Mouse (Mus musculus) frontal cortex, postnatal 36 days (tissue): ENCODE measurements around the gene Lrrc61.

Experiments
- DNase-seq, 2 experiments: peaks; one replicate each; pipeline ENCODE4 v3.0.0; 2022; ENCODE audit warnings: low spot score in 2 of 2

Lrrc61 gene

GRCm38 (mm10) chr6:48593158-48594042 is 38.8 kb downstream of the Lrrc61 start, which contains the start of the genes Repin1 and Gm44965:
Gene Repin1, plus strand, starts transcription at chr6:48593883.
Gene Gm44965, plus strand, starts transcription at chr6:48593941.
- peak; percentile 92 to 93 for DNase-seq

GRCm38 (mm10) chr6:48594043-48594738 is 39.6 kb downstream of the Lrrc61 start:
- peak in 1 of 2 experiments; percentile 67 for DNase-seq

- DNase-seq, result peak in 1 of 2 experiments; percentile 35
Observed at GRCm38 (mm10) chr6:48595278-48595677, 40.7 kb downstream of the Lrrc61 start.

- no peak for DNase-seq
Observed at GRCm38 (mm10) chr6:48596545-48597232, 42.1 kb downstream of the Lrrc61 start.

GRCm38 (mm10) chr6:48597233-48597625 is 42.6 kb downstream of the Lrrc61 start:
- no peak for DNase-seq

GRCm38 (mm10) chr6:48600594-48600993 is 46.0 kb downstream of the Lrrc61 start:
- no peak for DNase-seq

GRCm38 (mm10) chr6:48601271-48602079 is 46.9 kb downstream of the Lrrc61 start, which contains the start of gene Zfp775:
Gene Zfp775, plus strand, starts transcription at chr6:48602063.
- DNase-seq, result peak; percentile 94 to 95

GRCm38 (mm10) chr6:48602080-48602741 is 47.6 kb downstream of the Lrrc61 start:
- DNase-seq, result peak; percentile 51 to 56

GRCm38 (mm10) chr6:48608124-48608523 is 53.5 kb downstream of the Lrrc61 start:
- no peak for DNase-seq

GRCm38 (mm10) chr6:48609512-48609911 is 54.9 kb downstream of the Lrrc61 start:
- DNase-seq, result no peak

GRCm38 (mm10) chr6:48610657-48611056 is 56.1 kb downstream of the Lrrc61 start:
- DNase-seq, result no peak

- DNase-seq, result no peak
Observed at GRCm38 (mm10) chr6:48613464-48613863, 58.9 kb downstream of the Lrrc61 start.

GRCm38 (mm10) chr6:48614756-48615155 is 60.2 kb downstream of the Lrrc61 start:
- DNase-seq, result no peak

- DNase-seq, result no peak
Observed at GRCm38 (mm10) chr6:48620031-48620430, 65.4 kb downstream of the Lrrc61 start.
